Mouse (Mus musculus): ENCODE measurements around the gene Tcn2. TPM values are rescaled to one million over a fixed set of nuclear protein-coding genes. Genes with fewer than 3 reads are reported as not detected.
"Not testable (repeated sequence)": the region's sequence is repeated elsewhere in the genome, so short reads cannot be mapped to it uniquely, and the experiment has no call there.

The Tcn2 gene
- 10 to 100 TPM; 14.5 to 18.3 TPM for total RNA-seq (2021)

DNA sequence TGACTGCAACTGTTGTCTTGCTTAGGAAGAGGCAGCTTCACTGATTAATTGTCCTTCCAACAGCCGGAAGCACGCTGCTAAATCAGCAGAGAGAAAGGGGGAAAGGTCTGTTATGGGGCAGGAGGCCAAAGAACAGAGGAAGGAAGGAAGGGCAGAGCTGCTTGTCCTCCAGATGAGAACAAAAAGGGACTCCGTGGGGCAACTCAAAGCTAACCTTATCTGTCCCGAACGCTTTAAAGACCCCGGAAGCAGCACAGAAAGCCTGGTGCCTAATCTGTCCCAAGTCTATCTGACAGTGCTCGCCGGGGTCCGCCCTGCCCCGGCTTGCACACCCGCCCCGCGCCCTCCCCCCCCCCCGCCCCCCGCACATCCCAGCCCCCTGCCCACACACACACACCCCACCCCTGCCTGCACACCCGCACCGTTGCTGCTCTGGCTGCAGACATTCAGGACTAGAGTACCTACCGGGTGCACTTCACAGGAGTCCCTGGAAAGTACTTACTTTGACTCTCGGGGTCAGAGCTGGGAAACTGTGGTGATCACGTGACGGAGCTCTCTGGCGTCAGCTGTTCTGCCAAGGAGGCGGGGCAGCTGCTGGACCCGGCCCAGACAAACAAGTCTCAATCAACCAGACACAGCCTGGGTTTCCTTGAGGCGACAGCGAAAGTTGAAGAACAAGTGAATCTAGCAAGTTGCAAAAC lies at the start of gene Tcn2:
Gene Tcn2 (minus strand): TSS at position 649 of the 701 bp plus-strand sequence.
- peak; percentile 66 to 71 for DNase-seq

- DNase-seq: no peak
Measured at GRCm38 (mm10) chr11:3981536-3981935, 49.6 kb upstream of the Tcn2 start.

GRCm38 (mm10) chr11:3978421-3978820 lies 46.5 kb upstream of the Tcn2 start:
- no peak for DNase-seq

DNA sequence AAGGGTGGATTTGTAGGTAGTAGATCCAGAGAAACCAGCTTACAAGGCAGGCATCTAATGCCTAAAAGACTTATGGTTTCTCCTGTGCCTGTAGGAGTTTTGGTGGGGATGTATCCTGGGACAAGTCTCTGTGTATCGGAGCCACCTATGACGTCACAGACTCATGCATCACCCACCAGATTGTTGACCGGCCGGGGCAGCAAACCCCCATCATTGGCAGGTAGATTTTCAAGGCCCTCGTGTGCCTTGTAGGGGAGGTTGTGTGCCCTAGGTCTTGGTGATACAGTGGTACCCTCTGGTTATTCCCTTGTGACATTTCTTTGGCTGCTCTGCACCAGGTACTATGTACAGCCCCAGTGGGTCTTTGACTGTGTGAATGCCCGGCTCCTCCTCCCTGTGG lies 44.7 kb upstream of the Tcn2 start, which contains the start of gene 4930556J24Rik:
Gene 4930556J24Rik (minus strand): TSS at position 101 of the 400 bp plus-strand sequence.
- DNase-seq: no peak

GRCm38 (mm10) chr11:3974311-3974710 lies 42.4 kb upstream of the Tcn2 start:
- DNase-seq: no peak

DNA sequence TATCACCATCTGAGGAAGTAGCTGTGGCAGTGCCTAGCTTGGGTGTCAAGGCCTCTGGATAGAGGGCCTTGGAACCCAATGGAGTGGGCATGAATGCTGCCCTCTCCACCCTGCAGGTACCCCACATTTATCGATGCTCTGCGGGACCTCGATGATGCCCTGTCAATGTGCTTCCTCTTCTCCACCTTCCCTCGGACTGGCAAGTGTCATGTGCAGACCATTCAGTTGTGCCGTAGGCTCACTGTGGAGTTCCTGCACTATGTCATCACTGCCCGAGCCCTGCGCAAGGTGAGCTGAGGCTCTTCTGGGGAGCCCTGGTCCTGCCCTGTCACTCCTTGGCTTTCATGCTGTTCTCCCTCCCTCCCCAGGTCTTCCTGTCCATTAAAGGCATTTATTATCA lies 41.1 kb upstream of the Tcn2 start:
- no peak for DNase-seq

DNA sequence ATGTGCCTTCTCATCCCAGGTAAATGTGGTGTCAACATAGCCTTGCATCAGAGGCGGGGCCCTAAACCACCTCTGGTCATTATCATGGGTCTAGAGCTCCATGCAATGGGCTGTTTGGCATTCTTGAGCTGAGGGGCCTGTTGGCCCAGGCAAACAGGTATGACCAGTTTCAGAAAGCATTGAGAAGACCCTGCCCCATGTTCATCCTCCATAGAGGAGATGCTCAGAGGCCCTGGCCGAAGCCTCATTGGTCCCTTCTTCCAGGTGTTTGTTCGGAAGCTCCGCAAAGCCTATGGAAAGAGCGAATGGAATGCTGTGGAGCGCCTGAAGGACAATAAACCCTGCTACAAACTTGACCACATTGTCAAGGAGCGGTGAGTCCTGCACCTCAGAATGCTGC lies 38.4 kb upstream of the Tcn2 start:
- DNase-seq: no peak

- DNase-seq: no peak
Measured at GRCm38 (mm10) chr11:3969837-3970236, 37.9 kb upstream of the Tcn2 start.

- DNase-seq: no peak
Measured at GRCm38 (mm10) chr11:3964416-3965172, 32.6 kb upstream of the Tcn2 start.

GRCm38 (mm10) chr11:3963610-3964415 lies 31.9 kb upstream of the Tcn2 start, which contains the start of gene Pes1:
TSS of gene Pes1 (plus strand) at chr11:3963975.
- DNase-seq: peak; percentile 82 to 83

DNA sequence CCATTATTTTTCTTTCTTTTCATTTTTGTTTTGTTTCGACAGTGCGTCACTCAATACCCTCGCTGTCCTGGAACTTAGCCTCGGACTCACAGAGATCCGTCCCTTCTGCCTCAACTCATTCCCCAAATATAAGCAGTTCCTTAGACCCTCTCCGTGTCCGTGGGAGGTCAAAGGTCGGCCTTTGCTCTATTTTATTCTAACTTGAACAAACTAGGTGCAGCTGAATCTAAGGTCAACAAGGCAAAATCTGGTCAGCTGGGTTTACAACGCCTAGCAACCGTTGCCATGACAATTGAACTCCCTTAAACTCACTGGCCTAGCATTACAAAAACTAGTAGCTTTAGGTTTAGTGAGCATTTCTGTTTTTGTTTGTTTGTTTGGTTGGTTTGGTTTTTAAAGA lies 31.2 kb upstream of the Tcn2 start:
- DNase-seq: no peak

GRCm38 (mm10) chr11:3961761-3962160 lies 29.8 kb upstream of the Tcn2 start:
- no peak for DNase-seq

- no peak for DNase-seq
Measured at GRCm38 (mm10) chr11:3960901-3961300, 28.9 kb upstream of the Tcn2 start.

GRCm38 (mm10) chr11:3955371-3955770 lies 23.4 kb upstream of the Tcn2 start:
- not testable (repeated sequence) for DNase-seq

GRCm38 (mm10) chr11:3954876-3955275 lies 22.9 kb upstream of the Tcn2 start:
- not testable (repeated sequence) for DNase-seq

- no peak for DNase-seq
Measured at GRCm38 (mm10) chr11:3946386-3946785, 14.4 kb upstream of the Tcn2 start.

DNA sequence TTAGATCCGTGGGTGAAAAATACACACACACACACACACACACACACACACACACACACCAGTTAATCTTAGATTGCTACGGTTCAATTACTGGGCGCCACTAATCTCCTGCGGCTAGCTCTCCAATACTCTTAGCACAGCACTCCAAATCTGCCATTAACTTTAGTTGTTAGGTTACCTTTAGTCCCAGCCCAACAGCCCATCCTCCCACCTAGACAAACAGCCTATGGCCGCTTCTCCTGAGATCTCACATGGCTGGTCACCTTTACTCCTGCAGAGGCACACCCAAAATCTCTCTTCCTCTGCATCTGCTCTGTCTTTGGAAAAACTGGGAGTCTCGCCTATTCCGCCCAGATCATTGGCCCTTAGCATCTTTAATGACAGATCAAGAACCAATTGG lies 9.4 kb upstream of the Tcn2 start:
- no peak for DNase-seq

- no peak for DNase-seq
Measured at GRCm38 (mm10) chr11:3937321-3937874, 5.4 kb upstream of the Tcn2 start.

- DNase-seq: no peak
Measured at GRCm38 (mm10) chr11:3936318-3936717, 4.4 kb upstream of the Tcn2 start.

- DNase-seq: no peak
Measured at GRCm38 (mm10) chr11:3935135-3935534, 3.2 kb upstream of the Tcn2 start.

- no peak for DNase-seq
Measured at GRCm38 (mm10) chr11:3933756-3934285, 1.9 kb upstream of the Tcn2 start.

DNA sequence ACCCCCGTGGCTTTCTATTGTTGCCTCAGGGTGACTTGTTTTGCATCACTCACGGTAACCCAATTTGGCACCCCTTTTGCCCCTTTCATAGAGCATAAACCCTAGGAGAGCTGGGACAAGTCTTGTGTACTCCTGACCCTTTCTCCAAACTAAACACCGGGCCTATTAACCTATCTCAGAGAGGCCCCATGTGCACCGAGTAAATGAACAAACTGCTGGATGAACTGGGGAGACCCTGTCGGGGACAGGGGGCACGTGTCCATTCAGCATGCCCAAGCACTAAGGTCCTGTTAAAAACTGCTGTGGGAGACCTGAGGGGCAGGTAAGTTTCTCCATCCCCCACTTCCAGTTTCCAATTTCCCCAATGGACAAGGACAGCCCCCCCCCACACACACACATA lies 1.0 kb downstream of the Tcn2 start:
- DNase-seq: no peak

Measured in layer of hippocampus, postnatal 36 days (tissue).